Comparison of ENCODE assay signal across 15 mouse cellular contexts in the genomic region with DNA sequence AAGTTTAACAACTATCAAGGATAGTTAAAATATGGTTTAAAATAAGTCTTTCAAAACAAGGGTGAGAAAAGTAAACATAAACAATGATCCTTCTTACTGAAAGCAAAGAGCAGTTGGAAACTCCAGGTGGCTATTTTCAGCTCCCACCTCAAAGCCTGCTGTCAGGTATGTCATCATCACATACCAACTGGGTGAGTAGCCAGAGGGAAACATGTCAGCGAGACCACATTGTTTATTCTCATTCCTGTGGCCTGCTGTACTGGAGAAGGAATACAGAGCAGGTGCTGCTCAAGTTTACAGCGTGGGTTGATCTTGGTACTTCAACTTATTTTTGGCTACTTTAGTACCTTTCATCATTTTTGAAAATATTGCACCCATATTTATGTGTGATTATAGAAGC.
DNase-seq lines count a peak whose midpoint lies in the region; ATAC-seq and TF ChIP-seq lines count a peak whose summit lies in the region.
"Had no signal": no experiment of that assay in that cellular context is flagged by ENCODE, and none has a peak within 500 bp of the region (broad histone marks: within the 10 kb centered on the region; RNA-seq: fewer than 3 reads in every experiment).

No protein-coding gene starts in this region.

- H3K9me3 ChIP-seq in heart, embryonic 15.5 days (replicated peaks): no peaks in the 10 kb centered on the region
- H3K9me3 ChIP-seq in forebrain, embryonic 12.5 days: no peaks in the 10 kb centered on the region
- H3K9me3 ChIP-seq: liver, embryonic 15.5 days; midbrain, embryonic 15.5 days had no signal

- no peak for TF ChIP-seq CTCF in heart, adult 2 months (IDR thresholded peaks at IDR 0.05)

- 41% methylated on average over 2 of the region's 2 CpGs for WGBS in heart, adult 2 months
- 29% methylated on average over 2 of the region's 2 CpGs for whole genome bisulfite sequencing in heart, embryonic 15.5 days
- 85% methylated on average over 2 of the region's 2 CpGs for WGBS in forebrain, embryonic 12.5 days

- H3K4me2 ChIP-seq in heart, embryonic 15.5 days: no peak overlapping the region
- H3K4me2 ChIP-seq in forebrain, embryonic 12.5 days: no peak overlapping the region
- H3K4me2 ChIP-seq: liver, embryonic 15.5 days; midbrain, embryonic 15.5 days had no signal

- no peak for TF ChIP-seq POLR2A in heart, adult 2 months (IDR thresholded peaks at IDR 0.05; ENCODE audit: insufficient read depth, low read depth, low read length)

- ATAC-seq in heart, embryonic 15.5 days (replicated peaks; ENCODE audit: insufficient number of reproducible peaks, insufficient read depth, low FRiP score, low read depth): peak; percentile 72; the same call in 1 of the 2 replicates
- no peak for ATAC-seq in forebrain, embryonic 12.5 days (ENCODE audit: low FRiP score)
- ATAC-seq: forebrain, embryonic 14.5 days; midbrain, embryonic 15.5 days had no signal

- no peak overlapping the region for H3K4me3 ChIP-seq in heart, adult 2 months
- no peak overlapping the region for H3K4me3 ChIP-seq in heart, embryonic 15.5 days
- no peak overlapping the region for H3K4me3 ChIP-seq in forebrain, embryonic 12.5 days (replicated peaks)
- H3K4me3 ChIP-seq: liver, embryonic 15.5 days; midbrain, embryonic 15.5 days had no signal

- H3K27me3 ChIP-seq in heart, adult 2 months (ENCODE audit: control insufficient read depth, insufficient read depth, low read length): no peaks in the 10 kb centered on the region
- no peaks in the 10 kb centered on the region for H3K27me3 ChIP-seq in heart, embryonic 15.5 days
- H3K27me3 ChIP-seq in forebrain, embryonic 12.5 days: no peaks in the 10 kb centered on the region
- H3K27me3 ChIP-seq: liver, embryonic 15.5 days; midbrain, embryonic 15.5 days had no signal

- DNase-seq in heart, adult 11 months: peak; percentile 86
- no peak for DNase-seq in heart, postnatal 25 days (ENCODE audit: low spot score)
- DNase-seq in heart, adult 2 months: peak in 1 of 2 experiments; percentile 24
- DNase-seq in lung, postnatal 25 days (ENCODE audit: low spot score): peak; percentile 25
- DNase-seq in thymus, postnatal 25 days: no peak
- no peak for DNase-seq in cerebellum, adult 9-11 months
- DNase-seq: cerebellum, adult 9-10 months; kidney, adult 18-20 months; kidney, postnatal 4 days; thymus, adult 18-20 months had no signal

- intact Hi-C loops in heart, postnatal 25 days (cut with DNase I): no loop called here
- intact Hi-C loops in heart, adult 2 months (cut with DNase I): loop anchor here (5.0 kb wide), 1 partner anchor 82 kb away; no protein-coding TSS in a partner anchor

- no peak overlapping the region for H3K9ac ChIP-seq in heart, adult 2 months (ENCODE audit: low read depth, low read length)
- H3K9ac ChIP-seq in heart, embryonic 15.5 days: no peak overlapping the region
- H3K9ac ChIP-seq in forebrain, embryonic 12.5 days: no peak overlapping the region
- H3K9ac ChIP-seq: liver, embryonic 15.5 days; midbrain, embryonic 15.5 days had no signal

- TF ChIP-seq EP300 in heart, adult 2 months (IDR thresholded peaks at IDR 0.05; ENCODE audit: insufficient read depth, low read depth, low read length): no peak

- H3K79me2 ChIP-seq in heart, adult 2 months (replicated peaks; ENCODE audit: control insufficient read depth, insufficient read depth, low read length): no peaks in the 10 kb centered on the region

- H3K36me3 ChIP-seq in heart, adult 2 months (ENCODE audit: control insufficient read depth, insufficient read depth, low read length): no peaks in the 10 kb centered on the region; the same call in 1 of the 2 replicates
- no peaks in the 10 kb centered on the region for H3K36me3 ChIP-seq in heart, embryonic 15.5 days
- H3K36me3 ChIP-seq in forebrain, embryonic 12.5 days (replicated peaks): no peaks in the 10 kb centered on the region
- H3K36me3 ChIP-seq: liver, embryonic 15.5 days; midbrain, embryonic 15.5 days had no signal

- H3K4me1 ChIP-seq in heart, adult 2 months (ENCODE audit: control insufficient read depth, insufficient read depth, low read length): no peaks in the 10 kb centered on the region
- H3K4me1 ChIP-seq in heart, embryonic 15.5 days (replicated peaks): peaks cover 4% of the 10 kb centered on the region
- H3K4me1 ChIP-seq in forebrain, embryonic 12.5 days: no peaks in the 10 kb centered on the region; the same call in 1 of the 2 replicates
- H3K4me1 ChIP-seq: liver, embryonic 15.5 days; midbrain, embryonic 15.5 days had no signal

- peak overlapping the region; percentile 37 for H3K27ac ChIP-seq in heart, adult 2 months
- H3K27ac ChIP-seq in heart, embryonic 15.5 days: 0 out of 2 replicates have a peak overlapping the region, but pooled peaks have one; percentile 12
- H3K27ac ChIP-seq in forebrain, embryonic 12.5 days: no peak overlapping the region
- H3K27ac ChIP-seq: liver, embryonic 15.5 days; midbrain, embryonic 15.5 days had no signal

Comparison
In these comparisons a context has a peak if more than half of its experiments do, and no peak if none do; other contexts are left out.
1. DNase-seq: peak in heart, adult 11 months (single experiment) and lung, postnatal 25 days (single experiment); none in heart, postnatal 25 days (single experiment), thymus, postnatal 25 days (single experiment) and cerebellum, adult 9-11 months (single experiment).